Mouse (Mus musculus) lung, postnatal 0 days (tissue): Measurements from ENCODE around the gene Hist1h2bf.
"Not testable (repeated sequence)": the region's sequence is repeated elsewhere in the genome, so short reads cannot be mapped to it uniquely, and the experiment has no call there.

Experiments
- CTCF ChIP-seq: IDR thresholded peaks from 2 replicates; pipeline ENCODE4 v1.5.1; 2016; ENCODE audit warnings: antibody characterized with exemption, mild to moderate bottlenecking
- EP300 ChIP-seq: IDR thresholded peaks from 2 replicates; pipeline ENCODE4 v1.6.1; 2016; ENCODE audit warnings: antibody characterized with exemption, mild to moderate bottlenecking, control low read depth

- TF ChIP-seq CTCF, EP300: not testable (repeated sequence)
Measured at GRCm38 (mm10) chr13:23573034-23573897, 730 bp downstream of the Hist1h2bf start.
